Mouse (Mus musculus) liver, embryonic 14.5 days (tissue): ENCODE measurements around the gene Ireb2. TPM values are rescaled to one million over a fixed set of nuclear protein-coding genes. Genes with fewer than 3 reads are reported as not detected.

Source experiments
- ATAC-seq: fragments of 200-750 bp; cut with Nextera tagmentation; 2 replicates; pipeline ENCODE4 v1.8.0; 2017; ENCODE audit warnings: moderate number of reproducible peaks, mild to moderate bottlenecking, moderate library complexity; ENCODE audit not compliant: insufficient read depth
- DNase-seq, 3 experiments: peaks; one replicate each; pipeline ENCODE4 v3.0.0-alpha.2; 2012 to 2013; ENCODE audit warnings: low read depth in 3 of 3, low spot score in 3 of 3
- H3K27ac ChIP-seq: fragments of 300-500 bp; sonication (generic); 2 replicates; pipeline ENCODE4 v1.5.1; 2014; ENCODE audit warnings: moderate library complexity, mild to moderate bottlenecking, control low read depth, inconsistent platforms
- H3K27me3 ChIP-seq: fragments of 300-500 bp; sonication (generic); 2 replicates; pipeline ENCODE4 v1.6.1; 2014; ENCODE audit warnings: mild to moderate bottlenecking, low read length, moderate library complexity; ENCODE audit not compliant: control insufficient read depth, insufficient read depth
- H3K36me3 ChIP-seq: fragments of 300-500 bp; sonication (generic); replicated peaks from 2 replicates; pipeline ENCODE4 v1.6.1; 2014; ENCODE audit warnings: low read depth; ENCODE audit not compliant: control insufficient read depth, insufficient read depth
- H3K4me1 ChIP-seq, 2 experiments: fragments of 200-500 bp in 1 of 2; fragments of 300-500 bp in 1 of 2; sonication (generic) in 1 of 2; replicated peaks; 2 replicates each; pipeline ENCODE4 v1.6.1; 2012 to 2014; ENCODE audit warnings: antibody characterized with exemption in 1 of 2, inconsistent platforms in 1 of 2, low read length in 1 of 2; ENCODE audit not compliant: control insufficient read depth in 2 of 2, insufficient read depth in 2 of 2
- H3K4me2 ChIP-seq: fragments of 300-500 bp; sonication (generic); 2 replicates; pipeline ENCODE4 v1.6.1; 2014; ENCODE audit warnings: low read depth, mild to moderate bottlenecking, control low read depth, moderate library complexity
- H3K4me3 ChIP-seq, 2 experiments: fragments of 200-500 bp in 1 of 2; fragments of 300-500 bp in 1 of 2; sonication (generic) in 1 of 2; 2 replicates each; pipeline ENCODE4 v1.5.1; 2012 to 2014; ENCODE audit warnings: low read depth in 2 of 2, low read length in 2 of 2, mild to moderate bottlenecking in 2 of 2, control low read depth in 1 of 2, inconsistent platforms in 1 of 2, moderate library complexity in 1 of 2; ENCODE audit not compliant: insufficient read depth in 1 of 2
- H3K9ac ChIP-seq: fragments of 300-500 bp; sonication (generic); replicated peaks from 2 replicates; pipeline ENCODE4 v1.6.1; 2014; ENCODE audit warnings: mild to moderate bottlenecking, control low read depth, moderate library complexity
- H3K9me3 ChIP-seq: fragments of 300-500 bp; sonication (generic); 2 replicates; pipeline ENCODE4 v1.6.1; 2016; ENCODE audit warnings: low read length, mixed read lengths; ENCODE audit not compliant: control insufficient read depth
- CTCF ChIP-seq: IDR thresholded peaks from 2 replicates; pipeline ENCODE4 v1.5.1; 2016; ENCODE audit warnings: antibody characterized with exemption, low read depth, control low read depth
- EP300 ChIP-seq: IDR thresholded peaks from 2 replicates; pipeline ENCODE4 v1.6.1; 2016; ENCODE audit warnings: antibody characterized with exemption, low read depth
- WGBS: fragments of 180-500 bp; shearing (Covaris S2); extraction: QIAGEN DNeasy Blood & Tissue Kit; methylation state at CpG from one replicate; pipeline ENCODE4 v1.1.7; 2014; ENCODE audit not compliant: insufficient replicate concordance; 5-methylcytosine and 5-hydroxymethylcytosine counted together
- polyA plus RNA-seq, 2 experiments: library from polyadenylated mRNA; depleted of rRNA in 1 of 2; stranded (reverse) in 1 of 2; unstranded in 1 of 2; fragments of >200 nt; fragmentation: Nextera tagmentation in 1 of 2; extraction: Ambion mirVana in 1 of 2; gene quantifications; 2 replicates each; pipeline versions ENCODE4 v1.2.1 to v1.2.3; 2012 to 2014

The Ireb2 gene
- polyA plus RNA-seq, 2 experiments = 8.9 to 12.3 TPM

DNA sequence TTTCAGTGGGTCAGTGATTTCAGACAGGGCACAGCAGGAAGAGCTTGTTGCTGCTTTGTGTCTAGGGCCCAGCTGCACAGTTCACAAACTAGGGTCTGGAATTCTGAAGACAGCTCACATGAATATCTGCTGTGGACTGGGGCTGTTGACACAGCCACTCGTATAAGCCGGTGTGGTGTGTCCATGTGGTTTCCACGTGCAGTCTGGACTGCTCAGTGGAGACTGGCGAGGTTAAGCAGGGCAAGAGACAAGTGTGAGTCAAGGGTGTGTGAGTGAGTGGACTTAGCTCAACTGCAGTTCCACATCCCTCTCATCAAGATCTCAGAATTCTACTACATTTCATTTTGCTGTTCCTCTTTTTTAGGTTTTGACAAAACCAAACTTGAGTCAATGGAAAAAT is 28.5 kb downstream of the Ireb2 start:
- no peaks in the 10 kb centered on the region for H3K4me1 ChIP-seq
- H3K36me3 ChIP-seq = peaks cover 17% of the 10 kb centered on the region
- DNase-seq = no peak
- H3K4me2 ChIP-seq = no peak overlapping the region
- H3K27ac ChIP-seq = no peak overlapping the region
- H3K4me3 ChIP-seq = no peak overlapping the region
- WGBS = 76% methylated on average over 4 of the region's 4 CpGs
- TF ChIP-seq EP300 (no peak), CTCF (no peak)
- no peaks in the 10 kb centered on the region for H3K9me3 ChIP-seq
- H3K27me3 ChIP-seq = no peaks in the 10 kb centered on the region
- H3K9ac ChIP-seq = no peak overlapping the region
- ATAC-seq = no peak

DNA sequence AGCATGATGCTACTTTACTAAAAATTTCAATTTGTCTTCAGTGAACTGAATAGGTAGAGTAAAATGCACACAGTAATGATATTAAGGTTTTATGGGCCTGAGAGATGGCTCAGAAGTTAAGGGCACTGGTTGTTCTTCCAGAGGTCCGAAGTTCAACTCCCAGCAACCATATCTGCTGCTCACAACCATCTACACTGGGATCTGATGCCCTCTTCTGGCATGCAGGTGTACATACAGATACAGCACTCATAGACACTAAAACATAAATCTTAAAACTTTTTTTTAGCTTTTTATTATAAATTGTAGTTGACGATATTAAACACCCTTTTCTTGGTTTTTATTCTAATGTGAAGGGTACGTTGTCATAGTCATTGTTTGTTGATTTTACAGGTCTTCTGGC is 33.5 kb downstream of the Ireb2 start:
- DNase-seq (no peak), ATAC-seq (no peak)
- Histone ChIP-seq H3K36me3 (peaks cover 22% of the 10 kb centered on the region), H3K27ac (no peak overlapping the region), H3K9ac (no peak overlapping the region), H3K9me3 (no peaks in the 10 kb centered on the region), H3K4me1 (no peaks in the 10 kb centered on the region), H3K4me2 (no peak overlapping the region), H3K4me3 (no peak overlapping the region), H3K27me3 (no peaks in the 10 kb centered on the region)
- TF ChIP-seq CTCF = peak; percentile 33; the same call in 1 of the 2 replicates
- no peak for TF ChIP-seq EP300
- 71% methylated on average over 3 of the region's 3 CpGs for WGBS

DNA sequence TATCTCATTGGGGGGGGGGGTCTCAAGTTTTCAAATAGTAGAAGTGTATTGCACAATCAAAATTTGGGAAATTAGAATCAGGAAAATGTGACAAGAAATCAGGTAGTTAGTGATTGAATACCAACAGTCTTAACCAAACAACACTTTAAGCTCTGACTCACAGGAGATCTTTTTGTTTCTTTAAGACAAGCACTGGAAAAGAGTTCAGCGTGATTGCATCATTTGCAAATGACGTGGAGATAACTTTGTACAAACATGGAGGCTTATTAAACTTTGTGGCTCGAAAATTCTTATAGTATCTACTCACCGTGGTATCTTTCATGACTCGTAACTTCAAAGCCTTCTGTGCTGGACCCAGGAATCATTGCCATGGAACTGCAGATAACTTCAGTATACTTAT is 45.9 kb downstream of the Ireb2 start:
- WGBS = 74% methylated on average over 5 of the region's 5 CpGs
- Histone ChIP-seq H3K9me3 (no peaks in the 10 kb centered on the region), H3K27ac (no peak overlapping the region), H3K9ac (no peak overlapping the region), H3K27me3 (no peaks in the 10 kb centered on the region), H3K4me1 (no peaks in the 10 kb centered on the region), H3K36me3 (peaks cover 22% of the 10 kb centered on the region), H3K4me3 (no peak overlapping the region), H3K4me2 (no peak overlapping the region)
- no peak for TF ChIP-seq CTCF
- no peak for TF ChIP-seq EP300
- no peak for DNase-seq
- ATAC-seq = no peak

- Histone ChIP-seq H3K27ac (no peak overlapping the region), H3K36me3 (no peaks in the 10 kb centered on the region), H3K9me3 (no peaks in the 10 kb centered on the region), H3K4me1 (0 out of 4 replicates have a peak, but pooled peaks cover 0 to 2% of the 10 kb centered on the region in 2 experiments), H3K27me3 (no peaks in the 10 kb centered on the region), H3K4me2 (no peak overlapping the region), H3K9ac (no peak overlapping the region), H3K4me3 (no peak overlapping the region)
- TF ChIP-seq EP300 = no peak
- no peak for TF ChIP-seq CTCF
- WGBS = 57% methylated on average over 7 of the region's 7 CpGs
- ATAC-seq (no peak), DNase-seq (no peak)
Observed at GRCm38 (mm10) chr9:54915576-54915975, 52.0 kb downstream of the Ireb2 start.

DNA sequence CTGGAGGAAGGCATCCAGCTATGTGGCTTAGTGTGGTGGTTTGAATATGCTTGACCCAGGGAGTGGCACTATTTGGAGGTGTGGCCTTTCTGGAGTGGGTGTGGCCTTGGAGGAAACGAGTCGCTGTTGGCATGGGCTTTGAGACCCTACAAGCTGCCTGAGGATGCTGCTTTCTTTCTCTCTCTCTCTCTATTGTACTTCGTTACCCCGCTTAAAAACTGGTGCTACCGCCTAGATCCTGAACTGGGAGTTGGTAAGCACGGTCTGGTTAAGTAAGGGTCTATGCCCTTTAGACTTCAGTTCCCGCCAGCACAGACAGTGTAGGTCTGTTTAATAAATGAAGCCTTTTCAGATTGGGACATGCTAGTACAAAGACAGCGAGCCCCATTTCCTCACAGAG is 52.8 kb downstream of the Ireb2 start:
- no peaks in the 10 kb centered on the region for H3K9me3 ChIP-seq
- 0 out of 4 replicates have a peak, but pooled peaks cover 0 to 2% of the 10 kb centered on the region in 2 experiments for H3K4me1 ChIP-seq
- 66% methylated on average over 8 of the region's 8 CpGs for WGBS
- TF ChIP-seq CTCF (no peak), EP300 (no peak)
- H3K4me3 ChIP-seq = no peak overlapping the region
- no peaks in the 10 kb centered on the region for H3K27me3 ChIP-seq
- H3K27ac ChIP-seq = no peak overlapping the region
- ATAC-seq (no peak), DNase-seq (no peak)
- H3K4me2 ChIP-seq = no peak overlapping the region
- H3K36me3 ChIP-seq = no peaks in the 10 kb centered on the region
- no peak overlapping the region for H3K9ac ChIP-seq
